Mouse (Mus musculus): ENCODE measurements around the gene Nf1.

GRCm38 (mm10) chr11:79593495-79593894, 254.0 kb downstream of the Nf1 start:
- TF ChIP-seq CTCF (IDR thresholded peaks at IDR 0.05) (no peak), EP300 (IDR thresholded peaks at IDR 0.05) (no peak)
